Mouse (Mus musculus): ENCODE measurements at regions not wholly inside any gene's neighbourhood (a gene's known extent, or its start where the extent isn't known, plus 50 kb on each side); places are given as distances from the start of the nearest gene placed in this dataset.

DNA sequence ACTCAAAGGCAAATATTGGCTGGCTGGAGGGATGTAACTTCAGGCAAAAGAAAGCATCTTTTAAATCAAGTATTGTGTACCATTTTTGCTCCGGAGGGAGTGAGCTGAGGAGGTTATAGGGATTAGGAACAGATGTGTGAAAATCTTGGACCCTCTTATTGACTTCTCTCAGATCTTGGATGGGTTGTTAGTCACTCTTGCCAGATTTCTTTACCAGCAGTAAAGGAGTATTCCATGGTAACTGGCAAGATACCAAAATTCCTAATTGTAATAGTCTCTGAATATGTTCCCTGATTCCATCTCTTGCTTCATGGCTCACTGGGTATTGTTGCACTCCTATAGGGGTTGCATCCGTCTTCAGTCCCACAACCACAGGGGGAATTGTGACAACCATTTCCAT, 58.1 kb upstream of the Fbxw17 start:
- Histone ChIP-seq H3K36me3 (ENCODE audit: control insufficient read depth, insufficient read depth, low read length) (no peaks in the 10 kb centered on the region), H3K27ac (replicated peaks; ENCODE audit: insufficient read depth, low read depth, low read length) (no peak overlapping the region), H3K9ac (ENCODE audit: low read depth, low read length) (no peak overlapping the region), H3K79me2 (ENCODE audit: control insufficient read depth, insufficient read depth, low read length) (no peaks in the 10 kb centered on the region), H3K27me3 (ENCODE audit: control insufficient read depth, insufficient read depth, low read length) (no peaks in the 10 kb centered on the region), H3K4me3 (ENCODE audit: insufficient read depth, low read depth, low read length) (no peak overlapping the region), H3K4me1 (ENCODE audit: control insufficient read depth, insufficient read depth, low read length) (no peaks in the 10 kb centered on the region)
- WGBS: 80% methylated on average over 2 of the region's 2 CpGs
- TF ChIP-seq POLR2A (IDR thresholded peaks at IDR 0.05; ENCODE audit: extremely low read depth, insufficient read depth, low read length) (no peak), CTCF (IDR thresholded peaks at IDR 0.05; ENCODE audit: low read depth, low read length) (no peak)
- DNase-seq (ENCODE audit: extremely low read depth, low read depth, low spot score): no peak
